Mouse (Mus musculus) adrenal gland, adult 2 months (tissue): ENCODE measurements around the gene Gabpb1. TPM values are rescaled to one million over a fixed set of nuclear protein-coding genes. Genes with fewer than 3 reads are reported as not detected.
A peak's percentile ranks its signal among the peaks of the same experiment; 100 is the strongest.
"Not testable (repeated sequence)": the region's sequence is repeated elsewhere in the genome, so short reads cannot be mapped to it uniquely, and the experiment has no call there.

ENCODE experiments used
- DNase-seq: peaks from one replicate; pipeline ENCODE4 v3.0.0; 2021
- polyA plus RNA-seq: library from polyadenylated mRNA; depleted of rRNA; stranded (reverse); fragments of >200 nt; gene quantifications from 2 replicates; pipeline ENCODE4 v1.2.3, GENCODE M21; 2012
- total RNA-seq, 2 experiments: library from RNA; stranded (reverse); gene quantifications; 2 replicates each; pipeline ENCODE4 v1.2.3; 2021

Gene Gabpb1
- total and polyA plus RNA-seq, 3 experiments = 4.1 to 22.3 (median 14.9) TPM

DNA sequence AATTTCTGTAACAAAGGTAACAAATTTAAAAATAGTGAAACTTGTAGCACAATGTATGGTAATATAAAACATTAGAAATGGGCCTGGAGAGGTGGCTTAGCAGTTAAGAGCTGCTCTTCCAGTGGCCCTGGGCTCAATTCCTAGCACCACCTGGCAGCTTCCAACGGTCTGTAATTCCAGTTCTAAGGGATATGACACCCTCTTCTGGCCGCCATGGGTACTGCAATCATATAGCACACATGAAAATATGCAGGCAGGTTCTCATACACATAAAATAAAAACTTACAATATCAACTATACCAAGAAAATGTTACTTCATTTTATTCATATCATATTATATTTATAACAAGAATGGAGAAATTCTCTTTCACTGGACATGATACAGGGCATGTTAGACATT lies 35.8 kb downstream of the Gabpb1 start:
- no peak for DNase-seq

DNA sequence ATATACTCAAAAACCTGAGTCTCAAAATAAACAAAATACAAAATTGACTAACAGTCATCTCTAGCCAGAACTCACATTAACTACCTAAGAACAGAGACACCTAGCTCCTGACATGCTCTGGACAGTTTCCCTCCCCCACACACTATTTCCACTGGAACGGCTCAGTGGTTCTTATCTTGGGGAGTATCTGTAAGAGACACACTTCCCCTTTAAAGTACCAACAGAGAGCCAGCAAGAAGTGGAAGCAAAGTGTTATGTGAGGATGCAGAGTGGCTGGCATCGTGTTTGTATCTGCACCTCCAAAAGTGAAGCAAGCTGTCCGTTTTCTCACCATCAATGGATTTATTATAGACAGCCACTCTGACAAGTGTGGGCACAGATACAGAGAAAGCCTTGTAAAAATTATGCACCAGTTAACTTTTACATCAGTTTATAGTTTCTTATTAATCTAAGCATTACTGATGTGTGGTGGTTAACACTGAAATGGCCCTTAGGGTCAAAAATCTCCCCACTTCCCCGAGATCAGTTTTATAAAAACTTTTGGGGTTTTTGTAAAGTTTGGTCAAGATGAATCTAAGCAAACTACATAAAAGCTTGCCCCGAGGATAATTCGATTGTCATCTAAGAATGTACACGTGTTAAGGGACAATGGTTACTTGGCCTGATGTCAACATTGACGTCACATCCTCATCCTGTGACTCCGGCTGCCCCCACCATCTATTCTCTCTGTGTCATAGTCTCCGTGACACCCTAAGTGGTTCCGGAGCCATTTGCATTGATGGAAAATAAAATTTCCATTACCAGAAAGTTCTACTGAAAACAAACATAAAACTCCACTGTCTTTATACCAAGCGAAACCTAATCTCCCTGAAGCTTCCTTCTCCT lies 40.0 kb downstream of the Gabpb1 start:
- no peak for DNase-seq

DNA sequence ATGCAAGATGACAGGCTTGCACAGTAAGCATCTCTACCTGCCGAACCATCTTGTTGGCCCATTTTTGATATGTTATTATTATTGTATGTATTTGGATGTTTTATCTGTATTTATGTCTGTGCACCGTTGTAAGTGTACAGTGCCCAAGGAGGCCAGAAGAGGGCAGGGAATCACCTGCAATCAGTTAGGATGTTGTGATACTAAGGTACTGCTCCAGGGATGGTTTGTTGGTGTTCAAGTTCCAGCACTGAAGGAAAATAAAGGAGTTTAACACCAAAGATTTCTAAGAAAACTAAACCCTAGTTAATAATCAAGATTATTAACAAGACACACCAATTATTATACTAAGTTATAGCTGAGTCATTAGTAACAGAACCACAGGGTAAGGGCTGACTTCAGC lies 43.0 kb downstream of the Gabpb1 start:
- DNase-seq = no peak

DNA sequence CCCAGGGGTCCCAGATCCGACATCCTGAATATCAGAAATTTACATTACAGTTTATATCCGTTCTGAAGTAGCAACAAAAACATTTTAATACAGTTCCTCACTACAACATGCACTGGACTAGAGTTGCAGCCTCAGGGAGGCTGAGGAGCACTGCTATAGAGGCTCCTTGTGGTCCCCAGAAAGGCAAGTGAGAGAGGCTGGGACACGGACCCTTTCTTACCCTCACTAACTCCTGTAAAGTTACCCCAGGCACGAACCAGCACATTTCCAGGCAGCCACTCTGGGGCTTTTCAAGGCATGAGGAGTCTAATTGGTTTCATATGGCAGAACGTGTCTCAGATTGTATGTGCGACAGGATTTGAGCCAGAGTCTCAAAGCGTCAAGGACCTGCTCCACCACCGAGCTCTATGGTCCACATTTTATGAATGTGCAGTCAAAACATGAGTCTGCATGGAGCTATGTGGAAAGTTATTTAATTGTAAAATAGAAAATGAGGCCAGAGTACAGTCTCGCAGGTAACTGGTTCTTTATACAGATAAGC lies 47.6 kb downstream of the Gabpb1 start:
- no peak for DNase-seq

DNA sequence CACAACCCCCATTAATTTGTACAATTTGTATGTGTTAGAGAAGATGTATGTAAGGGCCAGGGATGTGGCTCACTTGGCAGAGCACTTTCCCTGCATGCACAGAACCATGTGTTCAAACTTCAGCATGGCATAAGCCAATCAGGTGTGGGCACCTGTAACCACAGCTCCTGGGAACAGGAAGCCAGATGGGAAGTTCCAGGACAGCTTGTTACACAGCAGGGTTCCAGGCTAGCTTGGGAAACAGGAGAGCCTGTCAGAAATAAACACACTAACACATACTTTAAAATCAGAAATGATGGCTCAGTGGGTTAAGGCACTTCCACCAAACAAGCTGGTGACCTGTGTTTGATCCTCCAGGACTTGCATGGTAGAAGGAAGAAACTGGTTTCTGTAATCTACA lies 53.0 kb downstream of the Gabpb1 start:
- DNase-seq = no peak

DNA sequence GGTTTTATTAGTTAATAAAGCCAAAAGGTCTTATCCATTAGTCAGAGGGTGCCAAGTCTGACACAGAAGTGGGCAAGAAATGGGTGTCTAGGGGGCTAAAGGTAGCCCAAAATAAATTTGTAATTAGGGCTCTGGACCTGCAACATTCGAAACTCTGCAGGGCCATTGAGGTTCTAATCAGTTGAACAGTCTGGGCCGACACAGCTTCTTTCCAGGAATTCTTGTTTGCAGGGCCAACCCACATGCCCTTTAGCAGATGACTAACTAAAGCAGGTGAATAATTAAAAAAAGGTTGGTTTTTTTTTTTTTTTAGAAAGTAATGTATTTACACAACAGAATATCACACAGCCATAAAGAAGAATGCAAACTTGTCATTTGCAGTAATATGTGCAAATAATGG lies 53.7 kb downstream of the Gabpb1 start:
- DNase-seq = no peak

DNA sequence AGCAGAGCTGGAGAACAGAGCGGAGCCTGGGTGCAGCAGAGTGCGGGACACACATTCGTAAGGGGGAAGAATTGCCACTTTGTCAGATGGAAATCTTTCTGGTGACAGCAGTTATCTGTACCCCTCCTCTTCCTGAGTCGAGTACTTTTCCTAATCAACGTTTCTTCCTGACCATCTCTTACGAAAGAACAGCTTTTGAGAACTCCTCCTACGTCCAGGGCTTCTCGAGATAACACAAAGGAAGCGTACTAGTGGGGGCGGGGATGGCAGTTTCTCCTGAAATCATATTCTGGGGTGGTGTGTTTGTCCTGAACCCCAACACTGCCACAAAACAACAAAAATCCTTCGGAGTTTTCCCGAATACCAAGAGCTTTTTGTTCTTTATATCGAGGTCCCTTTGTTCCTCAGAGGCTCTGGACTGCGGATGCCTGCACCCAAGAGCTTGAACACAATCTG lies 56.9 kb downstream of the Gabpb1 start, which contains the start of gene Hdc:
Gene Hdc, minus strand, starts transcription at position 51 of the 456 bp plus-strand sequence.
- DNase-seq = no peak

DNA sequence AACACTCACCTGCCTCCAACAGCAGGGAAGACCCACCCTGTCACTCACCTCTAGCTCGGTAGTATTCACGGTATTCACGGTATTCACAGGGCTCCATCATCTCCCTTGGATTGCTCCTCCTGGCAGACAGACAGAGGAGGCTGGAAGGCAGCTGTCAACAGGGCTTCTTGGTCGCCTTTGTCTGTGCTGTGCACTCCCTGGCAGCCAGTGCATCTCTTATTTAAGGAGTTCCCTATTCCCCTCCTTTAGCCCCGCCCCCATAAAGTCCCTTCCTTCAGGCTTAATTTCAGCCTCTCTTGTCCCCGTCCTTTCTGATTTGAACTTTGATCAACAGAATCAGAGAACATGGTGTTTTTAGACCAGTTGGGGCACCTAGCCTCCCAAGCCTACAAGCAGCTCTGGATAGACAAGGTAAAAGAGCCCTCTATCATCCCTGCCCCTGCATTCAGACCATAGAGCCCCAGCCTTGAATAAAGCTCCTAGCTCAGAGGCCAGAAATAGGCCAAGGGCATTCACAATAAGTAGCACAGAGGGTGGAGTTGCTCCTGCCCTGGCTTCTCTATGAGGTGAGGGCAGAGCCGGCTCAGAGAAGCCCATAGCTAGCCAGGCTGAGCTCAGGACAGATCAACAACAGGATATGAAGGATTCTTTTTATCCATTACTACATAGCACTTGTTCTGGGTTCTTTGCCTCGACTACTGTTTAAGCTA lies 57.5 kb downstream of the Gabpb1 start:
- DNase-seq = peak; percentile 64

DNA sequence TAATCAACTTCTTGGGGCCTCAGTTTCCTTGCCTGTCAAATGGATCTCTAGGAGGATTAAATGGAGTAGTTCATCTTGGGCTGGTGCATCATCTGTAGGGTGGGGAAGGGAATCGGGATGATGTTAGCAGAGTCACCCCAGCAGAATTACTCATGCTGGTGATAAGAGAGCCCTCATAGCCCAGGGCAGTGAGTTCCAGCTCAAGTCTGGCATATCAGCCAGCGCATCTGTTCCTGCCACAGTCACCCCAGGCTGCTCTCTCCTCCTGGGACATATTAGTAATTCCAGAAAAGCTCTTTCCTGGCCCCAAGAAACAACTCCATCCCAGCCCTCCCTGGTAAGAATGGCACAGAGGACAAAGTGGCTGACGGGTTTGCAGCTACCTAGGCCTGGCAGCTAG lies 60.8 kb downstream of the Gabpb1 start:
- DNase-seq = no peak

DNA sequence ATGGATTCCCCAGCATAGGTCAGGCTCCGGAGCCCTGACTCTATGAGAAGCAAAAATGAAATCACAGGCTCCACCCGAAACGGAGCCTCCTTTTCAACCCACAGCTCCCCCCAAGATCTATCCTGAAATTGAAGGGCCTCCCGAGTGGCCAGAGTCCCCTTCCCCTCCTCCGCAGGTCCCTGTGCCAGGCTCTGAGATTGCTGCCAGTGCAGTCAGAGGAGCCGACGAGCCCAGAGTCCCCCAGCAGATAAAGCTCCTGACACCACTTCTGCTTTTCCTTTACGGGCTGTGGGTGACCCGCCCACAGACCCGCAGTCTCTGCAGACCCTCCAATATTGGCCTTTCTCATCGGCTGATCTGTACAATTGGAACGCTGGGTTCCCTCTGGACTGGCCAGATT lies 66.5 kb downstream of the Gabpb1 start:
- not testable (repeated sequence) for DNase-seq

DNA sequence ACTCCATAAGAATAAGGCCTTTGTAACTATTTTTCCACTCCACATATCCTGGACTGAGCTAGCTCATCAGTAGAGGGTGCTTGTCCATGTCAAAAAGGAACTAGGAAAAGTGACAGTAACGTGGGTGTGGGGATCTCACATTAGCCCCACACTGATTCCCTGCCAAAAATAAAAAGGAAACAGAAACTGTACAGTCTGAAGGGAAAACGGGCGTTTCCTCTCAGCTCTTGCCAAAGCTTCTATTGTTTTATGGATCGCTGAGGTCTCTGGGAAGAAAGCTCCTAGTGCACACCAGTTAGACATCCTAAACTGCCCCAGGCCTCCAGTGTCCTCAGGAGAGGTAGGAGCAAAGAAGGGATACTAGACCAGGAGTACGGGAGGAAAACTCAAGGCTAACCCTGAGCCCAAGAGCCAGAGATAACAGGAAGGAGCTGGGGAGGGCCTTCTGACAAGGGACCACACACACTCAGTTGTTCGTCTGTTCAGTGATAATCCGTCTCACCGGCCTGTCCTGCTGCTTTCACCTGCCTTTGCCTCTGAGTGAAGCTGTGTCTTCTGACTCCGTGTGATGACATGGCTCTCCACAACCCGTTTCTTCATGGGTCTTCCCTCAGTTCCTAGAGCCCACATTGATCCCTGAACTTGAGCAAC lies 68.5 kb downstream of the Gabpb1 start:
- DNase-seq = no peak

DNA sequence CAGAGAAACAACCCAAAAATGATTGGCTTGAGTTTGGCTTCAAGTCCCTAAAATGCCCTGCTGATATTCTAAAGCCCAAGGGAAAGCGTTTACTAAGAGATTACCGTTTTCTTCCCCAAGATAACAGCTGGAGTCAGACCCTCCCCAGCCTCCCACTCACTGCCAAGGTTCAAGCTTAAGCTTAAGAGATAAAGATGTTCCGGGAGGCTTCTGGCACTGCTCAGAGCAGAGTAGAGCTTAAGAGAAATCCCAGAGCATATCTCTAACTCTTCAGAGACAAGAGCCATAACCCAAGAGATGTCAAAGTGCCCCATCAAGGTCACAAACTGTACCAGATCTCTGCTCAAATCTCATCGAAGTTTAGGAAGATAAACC lies 69.5 kb downstream of the Gabpb1 start:
- DNase-seq = no peak

DNA sequence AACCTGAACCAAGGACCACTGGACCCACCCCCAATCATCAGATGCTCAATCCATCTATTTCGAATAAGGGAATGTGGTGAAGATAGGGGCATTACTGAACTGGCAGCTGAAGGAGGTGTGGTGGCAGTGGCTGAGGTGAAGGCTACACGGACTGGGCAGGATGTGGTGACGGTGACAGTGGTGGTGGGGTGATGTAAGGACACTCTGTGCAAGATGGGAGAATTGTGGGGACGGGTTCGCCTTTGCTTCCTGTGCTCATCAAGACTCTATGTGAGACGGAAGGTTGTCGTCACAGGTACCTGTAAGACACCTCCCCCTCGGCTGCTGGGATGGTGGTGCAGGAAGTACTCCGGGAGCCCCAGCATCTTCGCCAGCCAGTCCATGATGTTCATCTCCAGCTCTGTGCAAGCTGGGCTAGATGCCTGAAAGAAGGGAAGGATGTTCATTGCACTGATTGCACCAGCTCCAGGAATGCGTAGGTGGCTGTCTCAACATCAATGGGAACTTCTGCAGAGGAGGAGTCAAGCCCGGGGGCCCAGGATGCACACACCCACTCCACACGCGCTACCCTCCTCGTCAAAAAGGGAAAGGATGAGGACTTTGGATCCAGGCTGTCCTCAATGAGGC lies 70.0 kb downstream of the Gabpb1 start:
- no peak for DNase-seq

DNA sequence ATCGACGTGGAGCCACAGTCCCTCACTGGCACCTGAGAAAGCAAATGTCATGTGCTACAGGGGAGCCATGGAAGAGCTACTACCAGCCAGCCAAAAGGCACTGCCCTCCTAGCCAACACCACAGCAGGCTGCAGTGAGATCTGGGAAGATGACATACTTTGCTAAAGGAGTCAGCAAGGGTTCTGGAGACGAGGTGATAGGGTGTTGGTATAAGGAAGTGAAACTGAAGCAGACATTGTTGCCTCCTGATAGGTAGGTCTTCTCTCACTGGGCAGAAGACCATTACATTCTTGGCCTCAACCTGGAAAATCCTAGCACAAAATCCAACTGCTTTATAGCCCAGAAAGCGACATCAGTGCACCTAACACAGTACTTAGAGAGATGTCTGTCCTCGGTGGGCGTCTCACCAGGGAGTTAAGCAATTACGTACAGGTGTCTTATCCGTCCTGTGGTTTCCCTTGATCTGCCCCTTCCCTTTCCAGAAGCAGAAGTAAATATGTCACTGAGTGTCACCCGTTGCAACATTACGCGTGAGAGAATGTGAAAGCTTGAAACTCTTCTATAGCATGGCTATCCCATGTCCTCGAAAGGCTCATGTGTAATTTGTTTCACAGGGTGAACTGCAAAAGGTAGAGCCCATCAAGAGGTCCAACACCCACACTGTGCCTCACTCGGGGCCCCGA lies 74.1 kb downstream of the Gabpb1 start:
- DNase-seq = no peak

DNA sequence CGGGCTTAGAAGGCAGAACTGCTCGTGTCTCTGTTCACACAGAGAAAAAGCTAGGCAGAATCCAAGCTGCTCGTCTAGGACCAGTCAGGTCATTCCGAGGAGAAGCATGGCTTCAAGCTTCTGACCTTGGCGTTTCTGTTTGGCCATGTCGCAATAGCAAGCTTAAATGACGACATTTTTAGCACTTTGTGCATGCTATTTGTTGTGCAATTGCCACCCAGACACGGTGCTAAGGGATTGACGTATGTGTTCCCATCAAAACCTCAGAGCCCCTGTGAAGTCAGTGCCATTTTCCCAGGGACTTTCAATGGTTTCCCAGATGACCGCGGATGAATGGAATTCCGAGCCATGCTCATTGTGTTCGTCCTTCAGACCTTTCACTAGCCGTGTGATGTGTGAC lies 75.6 kb downstream of the Gabpb1 start:
- peak; percentile 55 for DNase-seq

DNA sequence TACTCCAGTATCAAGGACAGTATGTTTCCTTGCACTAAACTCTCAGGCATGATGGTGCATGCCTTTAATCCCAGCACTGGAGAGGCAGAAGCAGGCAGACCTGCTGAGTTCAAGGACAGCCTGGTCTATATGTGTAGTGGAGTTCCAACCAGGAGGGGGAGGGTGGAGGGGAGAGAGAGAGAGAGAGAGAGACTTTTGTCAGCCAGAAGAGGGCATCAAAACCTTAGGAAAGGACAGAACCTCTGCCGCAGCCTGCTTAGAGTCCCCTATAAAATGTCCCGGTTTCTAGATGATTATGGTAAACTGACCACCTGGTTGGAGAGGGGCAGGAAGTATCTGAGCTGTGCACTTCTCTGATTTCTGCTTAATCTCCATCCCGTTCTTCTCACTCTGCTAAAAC lies 77.1 kb downstream of the Gabpb1 start:
- DNase-seq = no peak

DNA sequence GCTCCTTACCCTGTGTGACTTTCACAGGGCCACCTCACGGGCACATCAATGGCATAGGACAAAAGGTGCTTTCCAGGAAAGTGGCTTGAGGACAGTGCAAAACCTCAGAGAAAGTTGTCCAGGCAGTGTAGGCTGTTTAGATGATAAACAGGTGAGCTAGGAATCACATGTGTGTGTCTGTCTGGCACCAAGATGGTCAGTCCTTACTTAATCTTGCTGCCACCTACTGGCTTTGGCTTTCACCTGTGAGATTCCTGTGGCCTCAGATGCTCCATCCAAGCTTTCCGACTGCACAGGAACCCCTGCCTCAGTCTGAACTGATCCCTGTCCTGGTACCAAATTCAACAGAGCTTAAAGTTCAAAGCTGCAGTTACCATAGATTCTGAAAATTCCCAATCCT lies 77.8 kb downstream of the Gabpb1 start:
- DNase-seq = no peak

DNA sequence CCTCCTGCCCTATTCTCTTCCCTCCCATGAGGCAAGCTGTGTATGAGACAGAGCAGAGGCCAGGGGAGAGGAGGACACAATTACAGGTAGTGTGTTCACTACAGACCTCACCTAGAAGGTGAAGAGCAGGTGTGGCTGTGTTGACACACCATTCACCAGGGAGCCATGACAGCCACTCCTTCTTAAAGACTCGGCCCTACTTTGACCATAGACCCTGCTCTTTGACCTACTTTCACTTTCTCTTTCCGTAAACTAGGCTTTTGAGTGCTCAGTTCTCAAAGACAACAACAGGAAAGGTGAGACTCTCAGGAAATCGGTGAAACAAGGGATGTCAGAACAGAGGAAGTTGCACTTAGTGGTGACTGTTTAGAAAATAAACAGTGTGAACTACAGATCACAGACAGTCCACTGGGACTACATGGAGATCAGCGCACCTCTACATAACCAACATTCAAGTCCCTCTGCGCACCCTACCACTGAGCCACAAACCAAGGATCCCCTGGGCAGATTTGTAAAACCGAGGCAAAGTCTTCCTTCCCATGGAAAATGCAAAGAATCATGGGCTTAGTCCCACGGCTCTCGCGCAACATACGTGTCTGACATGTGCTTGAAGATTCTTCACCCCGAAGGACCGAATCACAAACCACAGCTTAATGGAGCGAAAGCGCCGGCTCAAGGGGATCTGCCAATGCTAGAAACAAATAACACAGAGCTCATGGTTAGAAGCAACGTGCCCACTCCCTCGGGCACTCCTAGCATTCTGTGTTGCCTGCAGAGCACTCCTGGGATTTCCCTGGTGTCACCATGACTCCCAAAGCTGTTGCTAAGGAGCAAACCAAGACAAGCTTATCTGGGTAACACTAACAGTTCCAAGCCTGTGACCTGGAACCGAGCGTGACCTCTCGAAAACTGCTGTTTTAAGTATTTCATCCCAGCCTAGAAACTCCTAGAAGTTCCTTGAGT lies 78.6 kb downstream of the Gabpb1 start:
- no peak for DNase-seq

DNA sequence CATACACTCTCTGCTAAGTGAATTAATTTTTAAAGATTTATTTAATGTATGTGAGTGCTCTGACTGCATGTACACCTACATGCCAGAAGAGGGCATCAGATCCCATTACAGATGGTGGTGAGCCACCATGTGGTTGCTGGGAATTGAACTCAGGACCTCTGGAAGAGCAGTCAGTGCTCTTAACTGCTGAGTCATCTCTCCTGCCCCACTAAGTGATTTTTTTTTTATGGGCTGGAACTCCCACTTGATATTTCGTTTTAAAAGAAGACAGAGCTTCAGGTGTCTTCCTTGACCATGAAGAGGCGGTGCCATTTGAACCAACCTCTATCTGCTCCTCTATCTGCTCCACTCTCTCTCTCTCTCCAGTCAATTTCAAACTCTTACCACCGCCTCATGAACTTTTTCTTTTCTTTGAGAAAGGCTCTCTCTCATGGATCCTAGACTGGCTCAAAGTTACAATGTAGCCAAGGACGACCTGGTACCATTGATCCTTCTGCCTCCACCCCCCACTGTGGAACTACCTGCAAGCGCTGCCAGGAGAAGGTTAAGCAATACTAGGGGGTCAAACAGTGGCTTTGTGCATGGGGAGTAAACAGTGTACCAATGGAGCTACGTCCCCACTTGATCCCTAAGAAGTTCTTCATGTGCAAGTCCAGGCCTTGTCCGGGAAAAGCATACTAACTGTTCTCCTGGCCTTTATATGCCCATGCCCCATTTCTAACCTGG lies 79.6 kb downstream of the Gabpb1 start:
- no peak for DNase-seq
